Mouse (Mus musculus) hindbrain, embryonic 16.5 days (tissue): ENCODE data around the gene Bdh1. TPM values are rescaled to one million over a fixed set of nuclear protein-coding genes. Genes with fewer than 3 reads are reported as not detected.

Source experiments
- ATAC-seq: fragments of 200-750 bp; cut with Nextera tagmentation; 2 replicates; pipeline ENCODE4 v1.8.0; 2017; ENCODE audit warnings: moderate TSS enrichment, moderate library complexity
- H3K27ac ChIP-seq: fragments of 300-500 bp; sonication (generic); 2 replicates; pipeline ENCODE4 v1.5.1; 2014; ENCODE audit warnings: low read depth, mild to moderate bottlenecking, control low read depth, low read length, moderate library complexity
- H3K27me3 ChIP-seq: fragments of 300-500 bp; sonication (generic); replicated peaks from 2 replicates; pipeline ENCODE4 v1.6.1; 2014; ENCODE audit warnings: low read length; ENCODE audit not compliant: control insufficient read depth, insufficient read depth
- H3K36me3 ChIP-seq: fragments of 300-500 bp; sonication (generic); 2 replicates; pipeline ENCODE4 v1.6.1; 2014; ENCODE audit warnings: mild to moderate bottlenecking, low read length, moderate library complexity, mixed read lengths; ENCODE audit not compliant: control insufficient read depth, insufficient read depth
- H3K4me1 ChIP-seq: fragments of 300-500 bp; sonication (generic); 2 replicates; pipeline ENCODE4 v1.6.1; 2014; ENCODE audit warnings: low read depth, low read length; ENCODE audit not compliant: control insufficient read depth, insufficient read depth
- H3K4me2 ChIP-seq: fragments of 300-500 bp; sonication (generic); 2 replicates; pipeline ENCODE4 v1.6.1; 2014; ENCODE audit warnings: mild to moderate bottlenecking, low read length, control low read depth, moderate library complexity
- H3K4me3 ChIP-seq: fragments of 300-500 bp; sonication (generic); 2 replicates; pipeline ENCODE4 v1.5.1; 2014; ENCODE audit warnings: mild to moderate bottlenecking, low read length, control low read depth, moderate library complexity
- H3K9ac ChIP-seq: fragments of 300-500 bp; sonication (generic); 2 replicates; pipeline ENCODE4 v1.6.1; 2014; ENCODE audit warnings: low read depth, mild to moderate bottlenecking, control low read depth, low read length, moderate library complexity
- H3K9me3 ChIP-seq: fragments of 300-500 bp; sonication (generic); 2 replicates; pipeline ENCODE4 v1.6.1; 2014; ENCODE audit warnings: mild to moderate bottlenecking, low read length, moderate library complexity; ENCODE audit not compliant: control insufficient read depth
- WGBS: fragments of 180-500 bp; shearing (Covaris S2); extraction: QIAGEN DNeasy Blood & Tissue Kit; methylation state at CpG from one replicate; pipeline ENCODE4 v1.1.7; 2014; 5-methylcytosine and 5-hydroxymethylcytosine counted together
- polyA plus RNA-seq: library from polyadenylated mRNA; unstranded; fragments of >200 nt; fragmentation: Nextera tagmentation; extraction: Ambion mirVana; gene quantifications from 2 replicates; pipeline ENCODE4 v1.2.1, GENCODE M21; 2015

The Bdh1 gene
- polyA plus RNA-seq, 1 experiment from 2014 or later: 145 TPM

DNA sequence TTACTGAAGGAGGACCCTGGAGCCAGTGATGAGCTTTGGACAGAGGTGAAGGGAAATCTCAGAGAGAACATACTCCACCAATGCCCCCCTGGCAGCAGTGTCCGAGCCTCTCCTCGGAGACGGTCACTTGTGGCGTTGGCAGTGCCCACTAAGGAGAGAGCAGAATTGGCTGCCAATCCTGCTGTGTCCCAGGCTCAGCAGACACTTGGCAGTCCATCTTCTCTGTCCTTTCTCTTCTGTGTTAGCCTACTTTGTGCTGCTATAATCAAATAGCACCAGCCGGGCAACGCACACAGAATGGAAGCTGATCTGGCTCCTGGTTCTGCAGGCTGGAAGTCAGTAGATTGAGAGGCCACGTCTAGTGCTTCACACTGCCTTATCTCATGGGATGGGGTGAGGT is 68.9 kb downstream of the Bdh1 start:
- WGBS: 75% methylated on average over 7 of the region's 7 CpGs
- Histone ChIP-seq H3K4me3 (no peak overlapping the region), H3K4me2 (no peak overlapping the region), H3K27me3 (no peaks in the 10 kb centered on the region), H3K36me3 (no peaks in the 10 kb centered on the region), H3K9ac (no peak overlapping the region), H3K27ac (no peak overlapping the region), H3K9me3 (no peaks in the 10 kb centered on the region), H3K4me1 (peaks cover 26% of the 10 kb centered on the region)
- peak; percentile 55 for ATAC-seq

GRCm38 (mm10) chr16:31492921-31493549 is 71.0 kb downstream of the Bdh1 start:
- H3K4me1 ChIP-seq: peaks cover 26% of the 10 kb centered on the region
- 28% methylated on average over 12 of the region's 12 CpGs for WGBS
- H3K27me3 ChIP-seq: no peaks in the 10 kb centered on the region; the same call in 1 of the 2 replicates
- no peaks in the 10 kb centered on the region for H3K9me3 ChIP-seq
- H3K9ac ChIP-seq: no peak overlapping the region
- no peak overlapping the region for H3K4me2 ChIP-seq
- no peaks in the 10 kb centered on the region for H3K36me3 ChIP-seq
- peak overlapping the region; percentile 36; the same call in 1 of the 2 replicates for H3K27ac ChIP-seq
- ATAC-seq: peak; percentile 61; the same call in 1 of the 2 replicates
- no peak overlapping the region for H3K4me3 ChIP-seq

- H3K27me3 ChIP-seq: no peaks in the 10 kb centered on the region; the same call in 1 of the 2 replicates
- H3K4me1 ChIP-seq: peaks cover 26% of the 10 kb centered on the region
- no peak overlapping the region for H3K4me2 ChIP-seq
- 38% methylated on average over 6 of the region's 6 CpGs for WGBS
- no peak overlapping the region for H3K9ac ChIP-seq
- no peak for ATAC-seq
- H3K4me3 ChIP-seq: no peak overlapping the region
- no peaks in the 10 kb centered on the region for H3K36me3 ChIP-seq
- H3K27ac ChIP-seq: peak overlapping the region; percentile 36; the same call in 1 of the 2 replicates
- H3K9me3 ChIP-seq: no peaks in the 10 kb centered on the region
These were observed 71.5 kb downstream of the Bdh1 start for GRCm38 (mm10) chr16:31493550-31493965.

- no peak overlapping the region for H3K27ac ChIP-seq
- H3K9me3 ChIP-seq: no peaks in the 10 kb centered on the region
- no peaks in the 10 kb centered on the region; the same call in 1 of the 2 replicates for H3K27me3 ChIP-seq
- ATAC-seq: no peak
- H3K4me2 ChIP-seq: no peak overlapping the region
- peaks cover 22% of the 10 kb centered on the region for H3K4me1 ChIP-seq
- H3K9ac ChIP-seq: no peak overlapping the region
- WGBS: 36% methylated on average over 6 of the region's 6 CpGs
- no peak overlapping the region for H3K4me3 ChIP-seq
- no peaks in the 10 kb centered on the region for H3K36me3 ChIP-seq
These were observed 71.9 kb downstream of the Bdh1 start for GRCm38 (mm10) chr16:31493991-31494390.

GRCm38 (mm10) chr16:31495356-31495755 is 73.3 kb downstream of the Bdh1 start:
- Histone ChIP-seq H3K4me1 (peaks cover 26% of the 10 kb centered on the region), H3K4me2 (no peak overlapping the region), H3K36me3 (no peaks in the 10 kb centered on the region), H3K9me3 (no peaks in the 10 kb centered on the region), H3K9ac (no peak overlapping the region), H3K27me3 (no peaks in the 10 kb centered on the region; the same call in 1 of the 2 replicates), H3K4me3 (no peak overlapping the region), H3K27ac (no peak overlapping the region)
- no peak for ATAC-seq
- WGBS: 57% methylated on average over 7 of the region's 7 CpGs

DNA sequence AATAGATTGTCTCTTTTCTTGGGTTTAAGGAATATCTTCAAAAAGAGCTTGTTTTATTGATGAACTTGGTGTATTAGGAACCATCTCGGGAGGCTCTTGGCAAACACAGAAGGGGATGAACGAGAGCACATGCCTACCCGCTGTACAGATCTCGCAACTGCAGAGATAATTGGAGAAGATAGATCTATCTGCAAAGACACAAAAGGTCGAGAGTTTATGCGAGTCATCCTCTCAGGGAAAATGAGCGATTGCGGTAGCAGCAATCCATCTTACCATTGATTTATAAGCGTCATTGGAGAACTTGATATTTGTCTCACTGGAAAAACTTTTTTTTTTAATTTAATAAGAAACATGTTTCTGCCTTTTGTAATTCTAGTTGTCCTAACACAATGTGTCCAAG is 73.7 kb downstream of the Bdh1 start:
- Histone ChIP-seq H3K4me2 (no peak overlapping the region), H3K27ac (no peak overlapping the region), H3K27me3 (no peaks in the 10 kb centered on the region; the same call in 1 of the 2 replicates), H3K4me3 (no peak overlapping the region), H3K36me3 (no peaks in the 10 kb centered on the region), H3K9ac (no peak overlapping the region), H3K4me1 (peaks cover 28% of the 10 kb centered on the region), H3K9me3 (no peaks in the 10 kb centered on the region)
- no peak for ATAC-seq
- 76% methylated on average over 9 of the region's 9 CpGs for WGBS

GRCm38 (mm10) chr16:31498336-31498735 is 76.3 kb downstream of the Bdh1 start:
- ATAC-seq: no peak
- Histone ChIP-seq H3K36me3 (no peaks in the 10 kb centered on the region), H3K9ac (no peak overlapping the region), H3K27me3 (no peaks in the 10 kb centered on the region; the same call in 1 of the 2 replicates), H3K27ac (no peak overlapping the region), H3K4me3 (no peak overlapping the region), H3K9me3 (no peaks in the 10 kb centered on the region), H3K4me1 (peaks cover 34% of the 10 kb centered on the region), H3K4me2 (no peak overlapping the region)
- 81% methylated on average over 4 of the region's 4 CpGs for WGBS

- no peak overlapping the region for H3K4me3 ChIP-seq
- H3K9me3 ChIP-seq: no peaks in the 10 kb centered on the region
- no peak overlapping the region for H3K9ac ChIP-seq
- H3K4me2 ChIP-seq: no peak overlapping the region
- H3K4me1 ChIP-seq: peaks cover 27% of the 10 kb centered on the region
- ATAC-seq: no peak
- WGBS: 93% methylated on average over 6 of the region's 6 CpGs
- peak overlapping the region; percentile 68; the same call in 1 of the 2 replicates for H3K27ac ChIP-seq
- H3K27me3 ChIP-seq: no peaks in the 10 kb centered on the region; the same call in 1 of the 2 replicates
- no peaks in the 10 kb centered on the region for H3K36me3 ChIP-seq
These were observed 76.9 kb downstream of the Bdh1 start for GRCm38 (mm10) chr16:31499021-31499420.

DNA sequence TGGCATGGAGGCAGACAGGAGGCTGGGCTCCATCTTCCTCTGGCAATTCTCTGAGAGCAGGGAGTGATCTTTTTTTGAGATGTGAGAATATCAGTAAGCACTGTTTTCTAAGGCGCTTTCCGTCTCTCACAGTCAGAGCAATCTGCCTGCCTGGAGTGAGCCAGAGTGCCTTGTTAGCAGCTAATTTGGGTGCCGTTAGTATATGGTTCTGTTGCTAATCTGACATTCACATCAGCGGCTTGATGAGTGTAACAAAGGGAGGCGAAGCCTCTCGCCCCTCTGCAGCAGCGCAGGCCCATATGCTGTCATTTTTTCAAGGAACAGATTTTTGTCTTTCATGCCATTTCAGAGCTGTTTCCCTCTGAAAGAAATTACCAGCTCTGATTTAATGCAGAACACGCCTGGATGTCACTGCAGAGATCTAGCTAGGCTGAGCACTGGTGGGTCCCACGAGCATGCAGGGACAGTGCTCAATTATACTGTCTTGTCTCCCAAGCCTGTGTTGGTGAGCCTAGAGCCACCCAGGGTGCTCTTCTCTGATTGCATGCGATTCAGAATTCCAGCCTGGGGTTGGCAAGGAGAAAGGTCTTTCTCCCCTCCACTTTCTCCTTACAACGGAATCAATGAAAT is 77.7 kb downstream of the Bdh1 start:
- 49% methylated on average over 11 of the region's 11 CpGs for WGBS
- Histone ChIP-seq H3K27me3 (no peaks in the 10 kb centered on the region; the same call in 1 of the 2 replicates), H3K9ac (no peak overlapping the region; the same call in 1 of the 2 replicates), H3K4me2 (no peak overlapping the region), H3K27ac (peak overlapping the region; percentile 68), H3K9me3 (no peaks in the 10 kb centered on the region), H3K4me3 (no peak overlapping the region), H3K4me1 (peaks cover 23% of the 10 kb centered on the region), H3K36me3 (no peaks in the 10 kb centered on the region)
- peak; percentile 67 for ATAC-seq
